Mouse (Mus musculus): ENCODE results near the gene Tmem123. TPM values are rescaled to one million over a fixed set of nuclear protein-coding genes. Genes with fewer than 3 reads are reported as not detected.

The Tmem123 gene
- polyA plus RNA-seq, 1 experiment from 2014 or later, result 85.1 TPM

- no peak for ATAC-seq (ENCODE audit: low FRiP score)
- no peak overlapping the region for H3K4me2 ChIP-seq
- H3K4me3 ChIP-seq (replicated peaks), result no peak overlapping the region
- 92% methylated on average over 2 of the region's 2 CpGs for WGBS
- H3K27ac ChIP-seq, result no peak overlapping the region
- no peaks in the 10 kb centered on the region for H3K27me3 ChIP-seq
- H3K4me1 ChIP-seq, result peaks cover 4% of the 10 kb centered on the region; the same call in 1 of the 2 replicates
- peaks cover 32% of the 10 kb centered on the region for H3K36me3 ChIP-seq (replicated peaks)
- H3K9ac ChIP-seq, result no peak overlapping the region
- H3K9me3 ChIP-seq, result no peaks in the 10 kb centered on the region
Observed at GRCm38 (mm10) chr9:7793561-7793960, 29.7 kb downstream of the Tmem123 start.

- Histone ChIP-seq H3K9me3 (no peaks in the 10 kb centered on the region), H3K4me3 (replicated peaks) (no peak overlapping the region), H3K4me1 (peaks cover 4% of the 10 kb centered on the region; the same call in 1 of the 2 replicates), H3K27me3 (no peaks in the 10 kb centered on the region), H3K36me3 (replicated peaks) (peaks cover 32% of the 10 kb centered on the region), H3K4me2 (no peak overlapping the region), H3K9ac (no peak overlapping the region), H3K27ac (no peak overlapping the region)
- no peak for ATAC-seq (ENCODE audit: low FRiP score)
Observed at GRCm38 (mm10) chr9:7795581-7795980, 31.7 kb downstream of the Tmem123 start.

GRCm38 (mm10) chr9:7796129-7796864, 32.5 kb downstream of the Tmem123 start:
- no peaks in the 10 kb centered on the region for H3K9me3 ChIP-seq
- H3K27ac ChIP-seq, result peak overlapping the region; percentile 69; the same call in 1 of the 2 replicates
- H3K36me3 ChIP-seq (replicated peaks), result peaks cover 26% of the 10 kb centered on the region
- peaks cover 4% of the 10 kb centered on the region; the same call in 1 of the 2 replicates for H3K4me1 ChIP-seq
- no peak overlapping the region for H3K9ac ChIP-seq
- no peak overlapping the region for H3K4me3 ChIP-seq (replicated peaks)
- peak; percentile 75 for ATAC-seq (ENCODE audit: low FRiP score)
- WGBS, result 43% methylated on average over 6 of the region's 6 CpGs
- H3K27me3 ChIP-seq, result no peaks in the 10 kb centered on the region
- H3K4me2 ChIP-seq, result no peak overlapping the region

- 91% methylated on average over 2 of the region's 2 CpGs for WGBS
- Histone ChIP-seq H3K4me2 (no peak overlapping the region), H3K27ac (no peak overlapping the region), H3K9me3 (no peaks in the 10 kb centered on the region), H3K4me3 (replicated peaks) (no peak overlapping the region), H3K4me1 (peaks cover 4% of the 10 kb centered on the region; the same call in 1 of the 2 replicates), H3K9ac (no peak overlapping the region), H3K27me3 (no peaks in the 10 kb centered on the region), H3K36me3 (replicated peaks) (peaks cover 16% of the 10 kb centered on the region)
- ATAC-seq (ENCODE audit: low FRiP score), result no peak
Observed at GRCm38 (mm10) chr9:7797542-7797941, 33.7 kb downstream of the Tmem123 start.

- H3K4me1 ChIP-seq, result peaks cover 4% of the 10 kb centered on the region; the same call in 1 of the 2 replicates
- peaks cover 9% of the 10 kb centered on the region for H3K36me3 ChIP-seq (replicated peaks)
- H3K27ac ChIP-seq, result no peak overlapping the region
- H3K4me2 ChIP-seq, result no peak overlapping the region
- no peak overlapping the region for H3K4me3 ChIP-seq (replicated peaks)
- H3K9ac ChIP-seq, result no peak overlapping the region
- ATAC-seq (ENCODE audit: low FRiP score), result peak; percentile 33; the same call in 1 of the 2 replicates
- WGBS, result 87% methylated on average over 3 of the region's 3 CpGs
- no peaks in the 10 kb centered on the region for H3K9me3 ChIP-seq
- H3K27me3 ChIP-seq, result no peaks in the 10 kb centered on the region
Observed at GRCm38 (mm10) chr9:7798555-7798954, 34.7 kb downstream of the Tmem123 start.

GRCm38 (mm10) chr9:7805101-7805506, 41.3 kb downstream of the Tmem123 start:
- ATAC-seq (ENCODE audit: low FRiP score), result peak; percentile 49; the same call in 1 of the 2 replicates
- Histone ChIP-seq H3K27ac (no peak overlapping the region), H3K27me3 (no peaks in the 10 kb centered on the region), H3K36me3 (replicated peaks) (no peaks in the 10 kb centered on the region), H3K9me3 (no peaks in the 10 kb centered on the region), H3K9ac (no peak overlapping the region), H3K4me3 (replicated peaks) (no peak overlapping the region), H3K4me1 (no peaks in the 10 kb centered on the region), H3K4me2 (no peak overlapping the region)
- 53% methylated on average over 5 of the region's 5 CpGs for WGBS

GRCm38 (mm10) chr9:7822758-7823157, 58.9 kb downstream of the Tmem123 start:
- H3K9me3 ChIP-seq, result no peaks in the 10 kb centered on the region
- no peaks in the 10 kb centered on the region for H3K27me3 ChIP-seq
- no peak overlapping the region for H3K27ac ChIP-seq
- no peaks in the 10 kb centered on the region; the same call in 1 of the 2 replicates for H3K4me1 ChIP-seq
- 88% methylated on average over 3 of the region's 3 CpGs for WGBS
- H3K4me3 ChIP-seq (replicated peaks), result no peak overlapping the region
- H3K9ac ChIP-seq, result no peak overlapping the region
- no peak for ATAC-seq (ENCODE audit: low FRiP score)
- no peak overlapping the region for H3K4me2 ChIP-seq
- H3K36me3 ChIP-seq (replicated peaks), result peaks cover 44% of the 10 kb centered on the region

GRCm38 (mm10) chr9:7824916-7825315, 61.1 kb downstream of the Tmem123 start:
- no peak overlapping the region for H3K4me2 ChIP-seq
- H3K4me3 ChIP-seq (replicated peaks), result no peak overlapping the region
- no peak overlapping the region for H3K9ac ChIP-seq
- 97% methylated on average over 5 of the region's 5 CpGs for WGBS
- H3K27me3 ChIP-seq, result no peaks in the 10 kb centered on the region
- peaks cover 24% of the 10 kb centered on the region for H3K36me3 ChIP-seq (replicated peaks)
- no peak overlapping the region for H3K27ac ChIP-seq
- peaks cover 4% of the 10 kb centered on the region; the same call in 1 of the 2 replicates for H3K4me1 ChIP-seq
- H3K9me3 ChIP-seq, result no peaks in the 10 kb centered on the region
- no peak for ATAC-seq (ENCODE audit: low FRiP score)

GRCm38 (mm10) chr9:7828706-7829105, 64.9 kb downstream of the Tmem123 start:
- Histone ChIP-seq H3K27ac (no peak overlapping the region), H3K36me3 (replicated peaks) (peaks cover 12% of the 10 kb centered on the region), H3K9ac (no peak overlapping the region), H3K4me2 (no peak overlapping the region), H3K27me3 (no peaks in the 10 kb centered on the region), H3K4me1 (peaks cover 16% of the 10 kb centered on the region), H3K9me3 (no peaks in the 10 kb centered on the region), H3K4me3 (replicated peaks) (no peak overlapping the region)
- 96% methylated on average over 4 of the region's 4 CpGs for WGBS
- no peak for ATAC-seq (ENCODE audit: low FRiP score)

GRCm38 (mm10) chr9:7829531-7830528, 66.0 kb downstream of the Tmem123 start:
- H3K4me1 ChIP-seq, result peaks cover 20% of the 10 kb centered on the region
- WGBS, result 84% methylated on average over 9 of the region's 9 CpGs
- H3K9ac ChIP-seq, result no peak overlapping the region
- no peak for ATAC-seq (ENCODE audit: low FRiP score)
- H3K27me3 ChIP-seq, result no peaks in the 10 kb centered on the region
- no peak overlapping the region for H3K4me3 ChIP-seq (replicated peaks)
- H3K9me3 ChIP-seq, result no peaks in the 10 kb centered on the region
- H3K4me2 ChIP-seq, result 0 out of 2 replicates have a peak overlapping the region, but pooled peaks have one; percentile 8
- peaks cover 17% of the 10 kb centered on the region for H3K36me3 ChIP-seq (replicated peaks)
- no peak overlapping the region for H3K27ac ChIP-seq

- no peak for ATAC-seq (ENCODE audit: low FRiP score)
- H3K27me3 ChIP-seq, result no peaks in the 10 kb centered on the region
- WGBS, result 92% methylated on average over 6 of the region's 6 CpGs
- H3K36me3 ChIP-seq (replicated peaks), result peaks cover 14% of the 10 kb centered on the region
- H3K4me2 ChIP-seq, result peak overlapping the region; percentile 13; the same call in 1 of the 2 replicates
- H3K4me3 ChIP-seq (replicated peaks), result no peak overlapping the region
- H3K27ac ChIP-seq, result no peak overlapping the region
- peaks cover 26% of the 10 kb centered on the region for H3K4me1 ChIP-seq
- no peak overlapping the region for H3K9ac ChIP-seq
- no peaks in the 10 kb centered on the region for H3K9me3 ChIP-seq
Observed at GRCm38 (mm10) chr9:7833421-7833820, 69.6 kb downstream of the Tmem123 start.

GRCm38 (mm10) chr9:7835302-7835701, 71.5 kb downstream of the Tmem123 start:
- Histone ChIP-seq H3K9me3 (no peaks in the 10 kb centered on the region), H3K27ac (no peak overlapping the region), H3K4me1 (peaks cover 19% of the 10 kb centered on the region), H3K27me3 (no peaks in the 10 kb centered on the region), H3K9ac (no peak overlapping the region), H3K4me3 (replicated peaks) (no peak overlapping the region), H3K4me2 (no peak overlapping the region), H3K36me3 (replicated peaks) (peaks cover 14% of the 10 kb centered on the region)
- WGBS, result 90% methylated on average over 1 of the region's 1 CpGs
- no peak for ATAC-seq (ENCODE audit: low FRiP score)

All from forebrain, embryonic 12.5 days (tissue).